Mouse (Mus musculus): ENCODE results near the gene Tmem63b.
A peak's percentile ranks its signal among the peaks of the same experiment; 100 is the strongest.

Tmem63b gene

DNA sequence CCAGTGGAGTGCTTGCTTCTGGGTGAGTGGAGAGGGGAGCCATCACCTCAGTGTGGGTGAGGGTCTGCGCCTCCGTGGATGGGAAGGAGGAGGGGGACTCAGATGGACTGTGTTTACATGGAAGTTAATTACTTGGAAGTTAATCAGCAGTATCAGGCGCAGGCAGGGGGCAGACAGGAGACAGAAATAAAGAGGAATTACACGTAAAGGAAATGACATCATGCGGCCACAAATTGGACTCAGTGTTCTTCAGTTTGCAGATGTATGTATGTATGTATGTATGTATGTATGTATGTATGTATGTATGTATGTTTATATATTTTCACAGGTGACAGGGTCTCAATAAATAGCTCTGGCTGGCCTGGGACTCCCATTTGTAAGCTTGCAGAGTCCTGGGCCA, 20.1 kb upstream of the Tmem63b start:
- DNase-seq (ENCODE audit: extremely low spot score, low spot score), result no peak

GRCm38 (mm10) chr17:45703187-45703586, 16.5 kb upstream of the Tmem63b start:
- no peak for DNase-seq (ENCODE audit: extremely low spot score, low spot score)

DNA sequence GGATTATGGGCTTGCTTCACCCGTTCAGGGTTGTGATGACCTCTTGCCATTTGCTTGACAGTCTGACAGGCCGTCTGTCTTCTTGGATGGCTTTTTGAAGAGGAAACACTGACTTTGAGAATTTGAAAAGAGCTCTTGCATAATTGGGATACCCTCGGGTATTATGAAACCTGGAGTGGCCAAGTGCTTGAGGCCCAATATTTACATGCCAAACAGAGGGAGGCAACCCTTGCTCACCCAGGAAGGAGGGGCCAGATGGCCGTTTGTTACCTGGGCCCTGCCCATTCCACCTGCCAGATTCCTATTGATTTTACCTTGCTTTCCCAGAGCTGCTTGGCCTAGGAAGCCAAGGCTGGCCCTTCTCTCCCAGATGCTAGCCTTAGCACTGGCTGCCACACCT, 15.5 kb upstream of the Tmem63b start:
- no peak for DNase-seq (ENCODE audit: extremely low spot score, low spot score)

- DNase-seq (ENCODE audit: extremely low spot score, low spot score), result no peak
Measured at GRCm38 (mm10) chr17:45701236-45701591, 14.5 kb upstream of the Tmem63b start.

GRCm38 (mm10) chr17:45700496-45701235, 14.0 kb upstream of the Tmem63b start:
- DNase-seq (ENCODE audit: extremely low spot score, low spot score), result no peak

DNA sequence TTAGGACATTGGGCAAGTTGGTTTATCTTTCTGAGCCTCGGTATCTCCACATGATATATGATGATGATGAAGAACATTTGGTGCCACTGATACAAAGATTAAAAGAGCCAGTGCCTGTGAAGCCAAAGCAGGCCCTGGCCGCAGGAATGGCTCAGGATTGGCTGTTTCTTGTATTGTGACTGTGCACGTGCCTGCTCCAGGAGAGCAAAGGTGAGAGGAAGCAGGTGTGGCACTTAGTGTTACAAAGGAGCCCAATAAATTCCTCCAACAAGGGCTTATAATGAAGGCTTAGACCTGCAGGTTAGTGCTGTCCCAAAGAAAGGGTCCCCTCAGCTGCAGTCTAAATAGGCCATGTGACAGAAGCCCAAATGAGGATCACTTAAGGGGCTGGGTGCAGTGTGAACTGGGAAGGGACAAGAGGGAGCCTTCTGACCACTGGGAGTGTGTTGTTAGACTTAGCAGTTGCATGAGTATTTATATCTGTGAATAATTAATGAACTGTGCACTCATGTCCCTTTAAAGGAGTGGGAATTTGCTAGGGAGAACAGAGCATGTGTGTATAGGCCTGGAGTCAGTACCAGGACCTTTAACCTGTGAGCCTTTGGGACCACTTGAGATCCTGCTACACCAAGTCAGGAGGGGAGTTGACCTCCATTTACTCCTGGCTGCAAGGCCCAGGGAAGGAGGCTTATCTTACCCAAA, 12.5 kb upstream of the Tmem63b start:
- DNase-seq (ENCODE audit: extremely low spot score, low spot score), result no peak

GRCm38 (mm10) chr17:45698368-45698767, 11.7 kb upstream of the Tmem63b start:
- no peak for DNase-seq (ENCODE audit: extremely low spot score, low spot score)

GRCm38 (mm10) chr17:45696981-45697380, 10.3 kb upstream of the Tmem63b start:
- no peak for DNase-seq (ENCODE audit: extremely low spot score, low spot score)

GRCm38 (mm10) chr17:45695227-45696120, 8.8 kb upstream of the Tmem63b start:
- DNase-seq (ENCODE audit: extremely low spot score, low spot score), result no peak

GRCm38 (mm10) chr17:45693812-45694565, 7.3 kb upstream of the Tmem63b start:
- DNase-seq (ENCODE audit: extremely low spot score, low spot score), result no peak

DNA sequence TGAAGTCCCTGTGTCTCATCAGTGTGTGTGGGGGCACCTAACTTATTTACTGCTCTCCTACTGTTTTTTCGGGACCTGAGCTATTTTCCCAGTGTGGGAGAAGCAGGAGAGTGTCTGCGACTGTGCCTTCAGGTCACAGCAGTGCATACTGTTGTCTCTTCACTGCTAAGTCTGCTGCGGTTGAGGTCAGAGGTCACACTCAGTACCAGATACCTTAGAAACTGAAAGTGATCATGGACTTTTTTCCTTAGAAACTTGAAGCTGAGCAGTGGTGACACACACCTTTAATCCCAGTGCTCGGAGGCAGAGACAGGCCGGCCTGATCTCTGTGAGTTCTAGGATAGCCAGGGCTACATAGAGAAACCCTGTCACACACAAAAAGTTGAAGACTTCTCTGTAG, 5.5 kb upstream of the Tmem63b start:
- DNase-seq (ENCODE audit: extremely low spot score, low spot score), result no peak

DNA sequence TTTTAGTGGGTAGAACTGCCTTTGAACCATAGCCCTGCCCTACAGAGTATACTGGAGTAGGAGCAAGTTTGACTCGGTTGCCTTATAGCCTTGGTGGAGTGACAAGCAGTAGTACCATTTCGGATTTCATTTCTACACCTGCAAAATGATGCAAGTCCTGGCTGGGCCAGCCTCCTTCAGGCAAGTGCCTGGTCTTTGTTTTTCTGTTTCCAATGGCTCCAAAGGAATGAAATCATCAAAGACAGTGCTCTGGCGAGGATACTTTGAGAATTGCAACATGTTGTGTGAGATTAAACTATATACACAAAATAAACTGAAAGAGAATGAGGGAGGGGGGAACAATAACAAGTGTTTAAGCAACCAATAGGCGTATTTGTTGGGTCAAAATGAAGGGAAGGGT, 3.3 kb upstream of the Tmem63b start:
- DNase-seq (ENCODE audit: extremely low spot score, low spot score), result no peak

DNA sequence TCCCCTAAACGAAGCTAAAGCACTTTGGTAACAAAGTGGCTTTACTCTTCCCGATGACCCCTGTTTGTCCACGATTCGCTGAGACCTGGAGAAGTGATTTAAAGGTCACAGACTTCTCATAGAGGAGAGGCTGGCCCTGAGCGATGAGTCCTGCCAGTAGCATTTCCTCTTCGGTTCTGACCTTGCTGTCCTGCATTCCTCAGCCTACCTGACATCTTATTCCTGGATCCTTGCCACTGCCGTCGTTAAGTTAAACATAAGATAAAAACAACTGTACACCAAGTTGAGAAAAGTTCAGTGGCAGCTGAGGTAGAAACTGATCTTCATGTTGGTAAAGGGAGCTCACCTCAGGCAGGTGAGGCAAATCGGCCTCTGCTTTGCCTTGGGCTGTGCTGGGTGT, 2.4 kb upstream of the Tmem63b start:
- DNase-seq (ENCODE audit: extremely low spot score, low spot score), result no peak

- peak; percentile 95 for DNase-seq (ENCODE audit: extremely low spot score, low spot score)
Measured at GRCm38 (mm10) chr17:45686093-45686619, 549 bp downstream of the Tmem63b start, which contains the start of gene Mrpl14. Mrpl14 (plus strand) TSS chr17:45686322.

DNA sequence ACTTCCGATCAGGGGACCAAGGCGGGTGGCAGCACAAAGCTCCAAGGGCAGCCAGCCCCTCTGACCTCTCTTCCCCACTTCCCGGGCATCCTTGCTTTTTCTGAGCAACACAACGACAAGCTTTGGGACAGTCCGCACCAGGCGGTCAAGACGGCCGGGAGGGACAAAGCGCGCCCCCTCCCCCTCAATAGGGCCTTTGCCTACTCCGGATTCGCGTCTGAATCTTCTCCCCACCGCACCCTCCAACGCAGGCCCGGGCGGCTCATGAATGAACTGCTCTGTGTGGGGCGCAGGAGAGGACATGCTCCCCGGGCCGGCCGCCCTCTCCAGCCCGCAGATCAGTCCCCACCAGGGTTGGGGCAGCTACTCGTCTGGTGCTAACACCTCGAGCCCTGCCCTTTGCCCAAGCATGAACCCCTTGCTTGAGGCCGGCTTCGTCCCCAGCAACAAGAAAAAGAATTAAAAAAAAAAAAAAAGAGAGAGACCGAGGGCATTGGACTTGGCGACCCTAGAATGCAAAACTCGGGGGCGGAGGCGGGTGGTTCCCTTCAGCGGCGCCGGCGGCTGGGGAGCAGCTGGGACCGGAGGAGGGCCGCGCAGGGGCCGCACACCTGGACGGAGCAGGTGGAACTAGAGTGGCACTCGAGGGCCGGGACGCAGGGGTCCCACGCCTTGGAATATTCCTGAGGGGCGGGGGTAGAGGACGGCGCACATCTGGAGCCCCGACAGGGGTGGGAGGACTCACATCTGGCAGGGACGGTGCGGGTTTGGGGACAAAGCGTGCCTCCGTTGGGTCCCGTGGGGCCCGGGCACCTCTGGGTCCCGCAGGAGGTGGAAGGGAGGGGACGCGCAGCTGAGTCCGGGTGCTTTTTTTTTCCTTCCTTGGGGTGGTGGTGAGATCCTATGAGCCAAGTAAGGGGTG, 1.3 kb downstream of the Tmem63b start:
- DNase-seq (ENCODE audit: extremely low spot score, low spot score), result peak; percentile 74

DNA sequence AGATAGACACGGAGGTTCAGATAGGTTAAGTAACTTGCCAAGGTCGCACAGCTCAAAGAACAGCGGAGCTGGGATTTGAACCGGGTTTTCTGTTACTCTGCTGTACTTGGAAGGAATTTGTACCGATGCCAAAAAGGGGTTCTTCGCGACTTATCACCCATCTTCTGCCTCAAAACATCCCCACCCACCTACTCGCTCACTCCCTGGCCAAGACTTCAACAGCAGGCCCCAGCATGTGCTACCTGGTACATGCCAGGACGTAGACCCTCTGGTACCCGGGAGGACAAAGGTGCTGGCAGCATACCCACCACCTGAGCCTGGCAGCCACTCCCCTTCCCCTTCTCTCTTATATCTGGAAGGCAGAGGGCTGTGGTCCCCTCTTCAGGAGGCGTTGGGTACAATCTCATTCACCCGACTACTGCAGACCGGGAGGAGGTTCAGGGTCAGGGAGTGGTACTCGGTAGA, 2.0 kb downstream of the Tmem63b start:
- no peak for DNase-seq (ENCODE audit: extremely low spot score, low spot score)

DNA sequence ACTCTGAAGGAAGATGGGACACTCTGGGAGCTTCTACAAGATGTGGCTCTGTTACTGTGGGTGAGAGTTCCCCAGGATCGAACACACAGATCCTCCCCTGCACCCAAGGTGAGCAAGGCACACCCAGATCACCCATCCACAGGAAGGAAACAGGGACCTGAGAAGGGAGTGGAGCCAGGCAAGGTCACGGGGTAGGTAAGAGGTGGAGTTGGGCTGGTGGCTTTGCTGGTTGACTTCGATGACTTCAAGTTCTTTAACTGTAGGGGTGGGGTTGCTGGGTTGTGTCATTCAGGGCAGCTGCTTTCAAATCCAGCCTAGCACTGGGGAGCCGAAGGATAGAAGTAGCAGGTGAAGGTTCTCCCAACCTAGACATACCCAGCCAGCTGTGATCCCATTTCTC, 3.9 kb downstream of the Tmem63b start:
- DNase-seq (ENCODE audit: extremely low spot score, low spot score), result no peak

DNA sequence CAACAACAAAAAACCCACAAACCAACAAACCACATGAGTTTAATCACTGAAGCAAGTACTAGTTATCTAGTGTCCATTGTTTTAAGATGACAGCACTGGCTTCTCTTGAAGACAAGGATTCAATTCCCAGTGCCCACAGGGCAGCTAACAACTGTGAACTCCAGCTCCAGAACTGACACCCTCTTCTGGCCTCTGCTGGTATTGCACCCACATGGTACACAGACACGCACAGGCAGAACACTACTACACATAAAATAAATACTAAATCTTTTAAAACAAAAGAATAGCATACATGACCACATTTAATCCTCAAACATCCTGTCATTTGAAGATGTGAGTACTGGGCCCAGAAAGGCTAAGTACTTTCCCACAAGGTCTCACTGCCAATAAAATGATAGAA, 5.1 kb downstream of the Tmem63b start:
- DNase-seq (ENCODE audit: extremely low spot score, low spot score), result no peak

DNA sequence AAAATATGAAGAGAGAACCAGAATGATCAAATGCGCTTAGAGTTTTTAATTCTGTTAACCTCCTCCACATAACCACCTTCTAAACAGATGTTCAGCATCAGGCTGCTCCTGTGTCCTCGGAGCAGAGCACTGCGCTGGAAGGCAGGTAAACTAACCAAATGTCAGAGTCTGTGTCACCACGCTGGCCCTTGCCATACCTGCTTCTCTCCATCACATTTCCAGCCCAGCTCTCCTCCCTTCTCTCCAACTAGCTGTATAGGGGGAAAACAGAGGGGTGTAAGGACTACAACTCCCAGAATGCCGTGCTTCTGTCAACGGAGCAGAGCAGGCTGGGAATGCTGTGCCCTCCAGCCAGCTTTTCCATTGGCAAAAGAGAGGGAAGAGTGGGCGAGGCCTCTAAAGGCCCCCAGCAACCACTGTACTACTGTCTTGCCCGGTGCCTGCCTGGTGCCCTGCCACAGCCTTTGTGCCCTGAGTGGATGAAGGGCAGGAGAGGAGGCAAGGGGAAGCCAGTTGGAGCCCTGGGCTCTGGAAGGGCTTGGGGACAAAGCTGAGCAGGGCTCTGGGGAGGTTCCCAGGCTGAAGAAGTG, 6.2 kb downstream of the Tmem63b start:
- DNase-seq (ENCODE audit: extremely low spot score, low spot score), result peak; percentile 21
